Mouse (Mus musculus) intestine, embryonic 16.5 days (tissue): Measurements from ENCODE around the gene Dcaf7. TPM values are rescaled to one million over a fixed set of nuclear protein-coding genes. Genes with fewer than 3 reads are reported as not detected.
"Not testable (repeated sequence)": the region's sequence is repeated elsewhere in the genome, so short reads cannot be mapped to it uniquely, and the experiment has no call there.

ENCODE experiments used
- ATAC-seq: fragments of 200-750 bp; cut with Nextera tagmentation; 2 replicates; pipeline ENCODE4 v1.8.0; 2017; ENCODE audit warnings: moderate TSS enrichment, moderate library complexity
- H3K27ac ChIP-seq: fragments of 300-500 bp; sonication (generic); 2 replicates; pipeline ENCODE4 v1.5.1; 2014; ENCODE audit warnings: mild to moderate bottlenecking, low read length
- H3K27me3 ChIP-seq: fragments of 300-500 bp; sonication (generic); replicated peaks from 2 replicates; pipeline ENCODE4 v1.6.1; 2014; ENCODE audit warnings: low read length, control low read depth, mixed read lengths; ENCODE audit not compliant: control insufficient read depth, insufficient read depth
- H3K36me3 ChIP-seq: fragments of 300-500 bp; sonication (generic); 2 replicates; pipeline ENCODE4 v1.6.1; 2014; ENCODE audit warnings: low read length, control low read depth; ENCODE audit not compliant: control insufficient read depth, insufficient read depth
- H3K4me1 ChIP-seq: fragments of 300-500 bp; sonication (generic); 2 replicates; pipeline ENCODE4 v1.6.1; 2014; ENCODE audit warnings: low read length, control low read depth, mixed read lengths; ENCODE audit not compliant: control insufficient read depth, insufficient read depth
- H3K4me2 ChIP-seq: fragments of 300-500 bp; sonication (generic); 2 replicates; pipeline ENCODE4 v1.6.1; 2014; ENCODE audit warnings: low read depth, low read length, control low read depth
- H3K4me3 ChIP-seq: fragments of 300-500 bp; sonication (generic); 2 replicates; pipeline ENCODE4 v1.5.1; 2014; ENCODE audit warnings: mild to moderate bottlenecking, low read length
- H3K9ac ChIP-seq: fragments of 300-500 bp; sonication (generic); 2 replicates; pipeline ENCODE4 v1.6.1; 2014; ENCODE audit warnings: low read depth, low read length
- H3K9me3 ChIP-seq: fragments of 300-500 bp; sonication (generic); 2 replicates; pipeline ENCODE4 v1.6.1; 2016; ENCODE audit warnings: low read length, control low read depth; ENCODE audit not compliant: control insufficient read depth
- WGBS: fragments of 180-500 bp; shearing (Covaris S2); extraction: QIAGEN DNeasy Blood & Tissue Kit; methylation state at CpG from one replicate; pipeline ENCODE4 v1.1.7; 2014; 5-methylcytosine and 5-hydroxymethylcytosine counted together
- polyA plus RNA-seq: library from polyadenylated mRNA; unstranded; fragments of >200 nt; fragmentation: Nextera tagmentation; extraction: Ambion mirVana; gene quantifications from 2 replicates; pipeline ENCODE4 v1.2.1, GENCODE M21; 2015

Dcaf7 gene
- polyA plus RNA-seq, 1 experiment from 2014 or later: 42.7 TPM

DNA sequence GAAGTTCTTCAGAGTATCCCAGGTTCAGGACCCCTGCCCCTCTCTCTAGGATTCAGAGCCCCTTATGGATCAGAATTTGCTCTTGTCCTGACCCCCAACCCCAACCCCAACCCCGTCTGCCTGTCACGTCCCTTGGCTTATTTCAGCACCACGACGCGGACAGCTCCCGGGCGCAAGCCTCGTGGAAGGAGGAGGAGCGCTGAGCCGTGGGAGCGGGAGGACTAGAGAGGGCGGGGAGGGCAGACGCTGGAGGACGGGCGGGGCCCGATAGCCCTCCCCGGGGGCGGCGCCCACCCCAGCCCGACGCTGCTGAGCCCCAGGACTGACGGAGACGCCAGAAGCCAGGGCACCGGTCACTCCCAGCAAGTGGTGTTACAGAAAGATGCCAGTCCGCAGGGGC lies 28.9 kb upstream of the Dcaf7 start, which contains the start of gene Kcnh6:
TSS of gene Kcnh6 (plus strand) at position 304 of the 400 bp plus-strand sequence.
- H3K36me3 ChIP-seq: no peaks in the 10 kb centered on the region
- no peaks in the 10 kb centered on the region for H3K9me3 ChIP-seq
- 0 out of 2 replicates have a peak within 1 kb of the TSS, but pooled peaks have one; percentile 11 for H3K9ac ChIP-seq
- H3K27me3 ChIP-seq: no peaks in the 10 kb centered on the region
- no peak within 1 kb of the TSS for H3K27ac ChIP-seq
- ATAC-seq: peak; percentile 67
- peaks cover 26% of the 10 kb centered on the region for H3K4me1 ChIP-seq
- H3K4me3 ChIP-seq: peak within 1 kb of the TSS; percentile 41
- H3K4me2 ChIP-seq: peak within 1 kb of the TSS; percentile 88
- WGBS: under 1% methylated on average over 25 of the region's 25 CpGs

DNA sequence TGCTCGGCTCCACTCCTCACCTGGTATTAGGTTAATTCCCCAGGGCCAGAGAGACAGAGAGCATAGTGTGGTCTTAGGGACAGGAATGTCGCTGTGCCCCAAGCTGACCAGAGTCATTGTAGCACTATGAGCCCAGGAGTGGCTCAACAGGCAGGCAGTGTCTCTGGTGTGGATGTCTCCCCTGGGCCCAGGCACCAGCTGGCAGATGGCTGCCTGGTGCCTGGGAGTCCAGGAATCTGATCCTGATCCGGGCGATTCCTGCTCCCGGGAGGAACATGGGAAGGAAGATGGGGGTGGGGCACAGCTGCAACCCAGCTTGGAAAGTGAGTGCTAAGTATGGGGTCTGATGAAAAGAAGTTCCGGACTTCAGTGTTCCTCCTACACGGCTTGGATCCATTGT lies 24.0 kb upstream of the Dcaf7 start:
- 52% methylated on average over 7 of the region's 7 CpGs for WGBS

DNA sequence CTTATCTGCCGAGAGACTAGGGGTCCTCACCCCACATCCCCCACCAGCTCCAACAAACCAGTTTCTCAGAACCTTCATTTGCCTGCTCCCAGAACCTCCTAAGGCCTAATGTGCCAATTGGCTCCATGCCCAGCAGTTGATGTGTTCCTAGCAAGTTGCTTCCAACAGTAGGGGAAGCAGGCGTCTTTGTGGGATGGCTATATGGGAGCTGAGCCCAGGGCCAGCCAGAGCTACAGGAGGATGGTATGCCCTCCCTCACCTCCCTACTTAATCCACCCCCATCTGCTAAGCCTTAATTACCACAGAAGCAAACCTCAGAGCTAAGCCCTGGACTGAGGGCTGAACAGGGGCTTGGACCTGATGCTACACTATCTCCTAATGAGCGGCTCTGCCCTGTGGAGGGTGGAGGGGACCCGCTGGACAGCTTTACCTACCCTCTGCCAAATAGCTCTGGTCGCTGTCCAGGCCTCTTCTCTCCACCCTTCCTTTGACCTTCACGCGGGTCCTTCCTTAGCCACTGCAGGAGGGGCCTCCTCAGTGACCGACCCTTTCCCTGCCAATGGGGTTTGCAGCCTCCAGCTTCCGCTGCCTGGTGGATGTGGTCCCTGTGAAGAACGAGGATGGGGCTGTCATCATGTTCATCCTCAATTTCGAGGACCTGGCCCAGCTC lies 23.0 kb upstream of the Dcaf7 start:
- H3K4me3 ChIP-seq: no peak overlapping the region
- H3K9ac ChIP-seq: no peak overlapping the region
- no peaks in the 10 kb centered on the region for H3K27me3 ChIP-seq
- H3K36me3 ChIP-seq: no peaks in the 10 kb centered on the region
- H3K4me2 ChIP-seq: no peak overlapping the region
- H3K27ac ChIP-seq: no peak overlapping the region
- no peaks in the 10 kb centered on the region for H3K9me3 ChIP-seq
- peaks cover 4% of the 10 kb centered on the region; the same call in 1 of the 2 replicates for H3K4me1 ChIP-seq
- WGBS: 60% methylated on average over 11 of the region's 11 CpGs
- ATAC-seq: no peak

More for the DNA sequence above, 24.0 kb upstream of the Dcaf7 start:
- Histone ChIP-seq H3K36me3 (no peaks in the 10 kb centered on the region), H3K4me1 (peaks cover 8% of the 10 kb centered on the region; the same call in 1 of the 2 replicates), H3K9ac (no peak overlapping the region), H3K9me3 (no peaks in the 10 kb centered on the region), H3K27me3 (no peaks in the 10 kb centered on the region), H3K4me2 (no peak overlapping the region), H3K4me3 (no peak overlapping the region), H3K27ac (no peak overlapping the region)
- ATAC-seq: no peak

DNA sequence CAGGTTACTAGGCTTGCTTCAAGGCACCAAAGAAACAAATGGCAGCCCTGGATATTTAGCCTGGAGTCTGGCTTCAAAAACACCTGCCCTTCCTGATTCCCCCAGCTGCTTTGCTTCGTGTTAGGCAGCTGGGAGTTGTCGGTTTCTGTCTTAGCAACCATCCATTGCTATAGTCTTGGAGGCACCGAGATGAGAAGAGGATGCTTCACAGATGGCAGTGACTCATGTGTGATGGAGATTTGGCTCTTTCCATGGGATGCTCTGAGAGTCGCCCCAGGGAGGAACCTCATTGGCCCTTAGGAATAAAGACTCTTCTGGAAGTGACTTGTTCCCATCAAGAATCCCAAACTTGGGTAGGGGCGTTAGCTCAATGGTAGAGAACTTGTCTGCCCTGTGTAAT lies 20.2 kb upstream of the Dcaf7 start:
- 72% methylated on average over 5 of the region's 5 CpGs for WGBS
- Histone ChIP-seq H3K27me3 (peaks cover 10% of the 10 kb centered on the region), H3K4me3 (no peak overlapping the region), H3K36me3 (no peaks in the 10 kb centered on the region), H3K9me3 (no peaks in the 10 kb centered on the region), H3K27ac (no peak overlapping the region), H3K4me2 (no peak overlapping the region), H3K9ac (no peak overlapping the region), H3K4me1 (peaks cover 12% of the 10 kb centered on the region)
- ATAC-seq: no peak

DNA sequence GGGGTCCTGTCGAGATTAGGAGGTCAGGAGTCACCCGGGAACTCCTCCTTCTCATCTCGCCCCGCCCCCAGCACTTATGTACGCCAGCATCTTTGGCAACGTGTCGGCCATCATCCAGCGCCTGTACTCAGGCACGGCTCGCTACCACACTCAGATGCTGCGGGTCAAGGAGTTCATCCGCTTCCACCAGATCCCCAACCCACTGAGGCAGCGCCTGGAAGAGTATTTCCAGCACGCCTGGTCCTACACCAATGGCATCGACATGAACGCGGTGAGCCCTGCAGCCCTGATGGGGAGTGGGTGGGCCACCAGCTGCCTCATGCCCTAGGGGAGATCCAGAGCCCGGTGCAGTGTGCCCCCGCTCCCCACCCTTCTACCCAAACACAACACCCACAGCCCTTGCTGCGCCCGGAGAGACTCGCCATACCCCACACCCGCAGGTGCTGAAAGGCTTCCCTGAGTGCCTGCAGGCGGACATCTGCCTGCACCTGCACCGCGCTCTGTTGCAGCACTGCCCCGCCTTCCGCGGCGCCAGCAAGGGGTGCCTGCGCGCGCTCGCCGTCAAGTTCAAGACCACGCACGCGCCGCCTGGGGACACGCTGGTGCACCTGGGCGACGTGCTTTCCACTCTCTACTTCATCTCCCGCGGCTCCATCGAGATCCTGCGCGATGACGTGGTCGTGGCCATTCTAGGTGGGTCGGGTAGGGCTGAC lies 16.5 kb upstream of the Dcaf7 start:
- H3K4me2 ChIP-seq: peak overlapping the region; percentile 68
- peak; percentile 69 for ATAC-seq
- H3K4me3 ChIP-seq: peak overlapping the region; percentile 37
- peak overlapping the region; percentile 38 for H3K9ac ChIP-seq
- no peaks in the 10 kb centered on the region for H3K36me3 ChIP-seq
- H3K9me3 ChIP-seq: no peaks in the 10 kb centered on the region
- H3K4me1 ChIP-seq: peaks cover 8% of the 10 kb centered on the region
- no peak overlapping the region for H3K27ac ChIP-seq
- H3K27me3 ChIP-seq: peaks cover 10% of the 10 kb centered on the region
- WGBS: 2% methylated on average over 50 of the region's 50 CpGs

DNA sequence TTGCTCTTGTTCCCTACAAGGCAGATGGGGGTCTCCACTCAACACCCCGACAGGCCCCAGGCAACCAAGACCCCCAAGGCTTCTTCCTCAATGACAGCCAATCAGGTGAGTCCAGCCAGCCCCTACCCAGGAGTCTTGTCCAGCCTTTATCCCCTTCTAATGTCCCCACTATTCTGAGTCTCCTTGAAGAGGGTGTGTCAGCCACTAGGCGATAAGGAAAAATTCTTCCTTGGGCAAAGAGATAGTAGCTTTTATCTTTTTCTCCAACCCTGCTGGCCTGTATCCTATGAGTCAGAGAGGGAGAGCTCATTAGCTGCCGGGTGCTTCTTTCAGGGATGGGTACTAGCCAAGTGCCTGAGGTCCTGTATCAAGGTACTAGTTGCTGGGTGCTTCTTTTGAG lies 10.9 kb upstream of the Dcaf7 start:
- H3K4me3 ChIP-seq: no peak overlapping the region
- 0 out of 2 replicates have a peak, but pooled peaks cover 3% of the 10 kb centered on the region for H3K4me1 ChIP-seq
- no peak overlapping the region for H3K9ac ChIP-seq
- H3K27ac ChIP-seq: no peak overlapping the region
- H3K9me3 ChIP-seq: no peaks in the 10 kb centered on the region
- ATAC-seq: no peak; the same call in 1 of the 2 replicates
- peaks cover 6% of the 10 kb centered on the region; the same call in 1 of the 2 replicates for H3K27me3 ChIP-seq
- no peak overlapping the region for H3K4me2 ChIP-seq
- no peaks in the 10 kb centered on the region for H3K36me3 ChIP-seq
- 61% methylated on average over 3 of the region's 3 CpGs for WGBS

DNA sequence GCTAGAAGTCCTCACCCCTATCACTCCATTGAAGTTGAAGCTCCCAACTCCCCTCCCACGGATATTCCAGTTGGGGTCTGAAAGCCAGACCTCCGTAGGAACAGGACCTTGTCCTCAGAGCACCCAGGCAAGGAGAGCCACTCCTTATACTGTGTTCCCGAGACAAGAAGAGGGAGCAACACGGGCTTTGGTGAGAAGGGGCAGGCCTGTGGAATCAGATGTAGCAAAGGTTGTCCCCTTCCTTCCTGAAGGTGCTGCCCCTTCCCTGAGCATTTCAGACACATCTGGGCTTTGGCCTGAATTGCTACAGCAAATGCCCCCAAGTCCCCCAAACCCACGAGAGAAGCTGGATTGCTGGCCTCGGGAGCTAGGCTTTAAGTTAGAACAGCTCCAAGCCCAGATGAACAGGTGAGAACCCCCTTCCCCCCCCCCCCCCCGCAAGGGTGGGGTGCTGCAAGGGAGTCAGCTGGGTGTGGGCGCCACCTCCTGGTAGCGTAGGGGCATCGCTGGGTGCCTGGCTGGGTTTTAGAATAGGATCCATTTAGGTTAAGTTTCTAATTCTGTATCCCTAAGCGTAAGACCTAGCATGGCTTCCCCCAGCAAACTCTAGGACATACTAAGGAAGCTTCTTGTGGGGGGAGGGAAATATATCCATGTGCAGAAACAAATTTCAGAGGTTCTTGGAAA lies 10.1 kb upstream of the Dcaf7 start:
- ATAC-seq: 0 out of 2 replicates have a peak, but pooled peaks have one; percentile 36
- WGBS: 37% methylated on average over 10 of the region's 11 CpGs
- no peak overlapping the region for H3K27ac ChIP-seq
- no peak overlapping the region for H3K9ac ChIP-seq
- H3K4me3 ChIP-seq: no peak overlapping the region
- H3K36me3 ChIP-seq: no peaks in the 10 kb centered on the region
- no peaks in the 10 kb centered on the region for H3K9me3 ChIP-seq
- no peaks in the 10 kb centered on the region for H3K27me3 ChIP-seq
- no peak overlapping the region for H3K4me2 ChIP-seq
- H3K4me1 ChIP-seq: 0 out of 2 replicates have a peak, but pooled peaks cover 3% of the 10 kb centered on the region

DNA sequence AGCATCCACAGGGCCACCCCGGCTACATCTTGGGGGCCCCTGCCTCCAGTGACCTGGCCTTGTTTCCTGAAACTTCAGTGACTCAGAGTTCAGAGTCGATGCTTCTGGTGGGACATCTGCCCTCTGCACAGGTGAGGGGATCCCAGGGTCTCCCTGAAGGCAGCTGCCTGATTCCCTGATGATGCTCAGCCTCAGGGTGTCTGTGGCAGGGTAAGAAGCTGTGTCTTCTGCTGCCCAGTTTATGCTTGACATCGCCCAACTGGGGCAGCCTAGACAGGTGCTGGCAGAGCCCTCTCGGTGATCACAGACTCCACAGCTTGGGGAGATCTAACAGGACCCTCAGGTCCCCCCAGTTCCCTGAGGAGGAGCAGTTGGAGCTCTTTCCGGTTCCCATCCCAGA lies 9.1 kb upstream of the Dcaf7 start:
- 92% methylated on average over 5 of the region's 5 CpGs for WGBS
- no peak; the same call in 1 of the 2 replicates for ATAC-seq
- Histone ChIP-seq H3K4me3 (no peak overlapping the region), H3K4me1 (0 out of 2 replicates have a peak, but pooled peaks cover 3% of the 10 kb centered on the region), H3K9ac (no peak overlapping the region), H3K27me3 (no peaks in the 10 kb centered on the region), H3K27ac (no peak overlapping the region), H3K4me2 (no peak overlapping the region), H3K36me3 (no peaks in the 10 kb centered on the region), H3K9me3 (no peaks in the 10 kb centered on the region)

DNA sequence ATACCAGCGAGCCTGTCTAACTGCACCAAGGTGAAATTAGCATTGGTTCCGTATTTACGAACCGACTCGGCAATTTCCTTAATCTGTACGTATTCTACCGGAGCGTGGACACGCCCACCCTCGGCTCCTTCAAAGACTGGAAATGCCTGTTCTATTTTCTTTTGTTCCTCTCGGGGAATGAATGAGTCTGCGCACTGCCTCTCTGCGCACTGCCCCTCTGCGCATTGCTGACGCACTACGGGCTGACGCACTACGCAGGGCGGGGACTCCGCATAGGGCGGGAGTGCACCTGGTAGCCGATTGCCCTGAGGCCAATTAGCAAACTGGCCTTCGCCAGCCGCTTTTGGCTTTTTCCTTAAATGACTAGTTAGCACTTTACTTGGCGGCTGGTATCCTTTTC lies 4.6 kb upstream of the Dcaf7 start:
- H3K4me1 ChIP-seq, H3K9me3 ChIP-seq, H3K9ac ChIP-seq, H3K27me3 ChIP-seq, H3K27ac ChIP-seq, H3K4me2 ChIP-seq, ATAC-seq, H3K36me3 ChIP-seq: not testable (repeated sequence)
- H3K4me3 ChIP-seq: peak overlapping the region; percentile 37
- 41% methylated on average over 1 of the region's 25 CpGs for WGBS
